Mouse (Mus musculus): ENCODE data around the gene Pmm2.

- TF ChIP-seq POLR2A (IDR thresholded peaks at IDR 0.05; ENCODE audit: borderline replicate concordance, extremely low read depth, insufficient read depth, insufficient read length, poor library complexity, severe bottlenecking) (no peak), CTCF (IDR thresholded peaks at IDR 0.05; ENCODE audit: borderline replicate concordance, extremely low read depth, insufficient read depth, insufficient read length) (no peak)
These were observed 26.4 kb downstream of the Pmm2 start for GRCm38 (mm10) chr16:8663606-8664539.

Data from brain, embryonic 14.5 days (tissue).